Mouse (Mus musculus): ENCODE results near the gene Ttc22.

Ttc22 gene

GRCm38 (mm10) chr4:106663956-106664470, 41.8 kb downstream of the Ttc22 start:
- no peak for DNase-seq (ENCODE audit: low spot score)

DNA sequence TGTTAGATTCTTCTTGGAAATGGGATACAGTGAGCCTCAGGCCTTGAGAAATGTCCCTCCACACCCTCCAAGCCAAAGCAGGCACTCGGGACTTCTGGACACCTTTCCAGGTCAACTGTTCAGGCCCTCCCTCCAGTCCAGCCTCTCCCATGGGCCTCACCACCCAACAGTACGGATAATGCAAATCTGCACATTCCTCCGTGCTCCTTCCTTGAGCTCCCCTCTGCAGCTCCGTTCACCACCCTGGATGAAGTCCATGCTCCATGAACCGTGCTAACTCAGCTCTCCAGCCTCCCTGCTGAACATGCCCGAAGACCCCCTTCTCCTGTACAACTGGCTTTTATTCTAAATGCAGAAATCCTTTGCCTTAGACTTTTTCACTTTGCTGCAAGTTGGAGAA, 42.5 kb downstream of the Ttc22 start:
- DNase-seq (ENCODE audit: low spot score), result no peak

DNA sequence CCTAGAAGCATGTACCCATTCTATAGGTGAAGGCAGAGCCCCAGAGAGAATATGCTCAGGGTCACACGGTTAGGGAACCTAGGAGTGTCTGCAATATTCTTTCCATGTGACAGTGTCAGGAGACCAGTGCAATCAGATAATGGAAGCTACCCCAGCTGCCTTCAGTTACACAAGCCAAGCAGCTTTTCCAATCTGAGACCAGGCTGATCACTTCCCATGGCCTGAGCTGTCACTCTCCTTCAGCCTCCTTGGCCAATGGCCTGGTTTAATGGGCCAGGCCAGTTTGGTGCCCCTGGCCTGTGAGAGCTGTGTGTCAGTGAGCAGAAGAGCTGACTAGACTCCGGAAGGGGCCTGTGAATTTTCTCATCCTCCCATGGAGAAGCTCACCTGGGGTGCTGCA, 43.0 kb downstream of the Ttc22 start:
- DNase-seq (ENCODE audit: low spot score), result no peak

GRCm38 (mm10) chr4:106665673-106666072, 43.4 kb downstream of the Ttc22 start:
- no peak for DNase-seq (ENCODE audit: low spot score)

DNA sequence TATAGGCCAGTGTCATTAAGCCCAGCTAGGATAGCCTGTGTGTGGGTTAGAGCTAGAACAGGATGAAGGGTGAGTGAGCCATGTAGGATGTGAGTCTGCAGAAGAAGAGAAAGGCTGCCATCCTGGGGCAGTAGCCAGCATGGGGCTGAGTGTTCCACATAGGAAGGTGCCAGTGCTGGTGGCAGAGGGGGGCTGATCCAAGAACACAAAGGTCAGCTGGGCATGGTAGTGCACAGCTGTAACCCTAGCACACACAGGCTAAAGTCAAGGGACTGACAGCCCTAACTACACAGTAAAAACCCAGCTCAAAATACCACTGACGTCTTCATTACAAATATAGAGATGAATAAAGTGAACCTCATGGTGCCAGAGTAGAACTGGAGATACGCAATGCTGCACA, 44.3 kb downstream of the Ttc22 start:
- DNase-seq (ENCODE audit: low spot score), result no peak

- no peak for DNase-seq (ENCODE audit: low spot score)
Measured at GRCm38 (mm10) chr4:106676749-106677148, 54.5 kb downstream of the Ttc22 start.

DNA sequence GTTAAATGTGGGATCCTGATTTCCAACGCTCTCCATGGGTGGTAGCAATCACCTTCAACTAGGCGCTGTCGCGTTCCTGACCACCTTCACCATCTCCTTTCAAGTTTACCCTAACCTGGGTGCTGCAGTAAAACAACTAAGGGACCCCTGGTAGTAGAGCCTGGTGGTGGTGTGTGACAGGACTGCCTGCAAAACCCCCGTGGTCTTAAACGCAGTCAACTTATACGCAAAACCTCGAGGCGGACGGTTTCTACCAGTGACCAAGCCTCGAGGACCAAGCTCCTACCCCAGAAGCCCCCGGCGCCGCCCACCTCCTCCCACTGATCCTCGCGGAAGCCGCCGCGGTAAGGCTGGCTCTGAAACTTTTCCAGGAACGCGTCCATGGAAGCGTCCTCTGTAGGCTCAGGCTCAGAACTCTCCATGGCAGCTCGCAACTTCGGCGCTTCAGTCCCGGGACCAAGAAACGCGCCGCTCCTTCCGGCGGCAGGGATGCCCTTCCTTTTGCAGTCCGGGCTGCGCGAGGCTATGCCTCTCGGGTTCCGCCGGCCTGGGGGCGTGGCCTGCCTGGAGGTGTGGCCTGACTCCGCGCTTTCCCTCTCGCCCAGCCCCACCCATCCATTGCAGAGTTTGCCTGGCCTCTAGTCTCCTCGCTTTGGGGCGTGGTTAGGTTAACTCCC, 56.3 kb downstream of the Ttc22 start, which contains the start of gene Ttc4:
Gene Ttc4 (minus strand): TSS at position 503 of the 677 bp plus-strand sequence.
- peak; percentile 95 for DNase-seq (ENCODE audit: low spot score)

DNA sequence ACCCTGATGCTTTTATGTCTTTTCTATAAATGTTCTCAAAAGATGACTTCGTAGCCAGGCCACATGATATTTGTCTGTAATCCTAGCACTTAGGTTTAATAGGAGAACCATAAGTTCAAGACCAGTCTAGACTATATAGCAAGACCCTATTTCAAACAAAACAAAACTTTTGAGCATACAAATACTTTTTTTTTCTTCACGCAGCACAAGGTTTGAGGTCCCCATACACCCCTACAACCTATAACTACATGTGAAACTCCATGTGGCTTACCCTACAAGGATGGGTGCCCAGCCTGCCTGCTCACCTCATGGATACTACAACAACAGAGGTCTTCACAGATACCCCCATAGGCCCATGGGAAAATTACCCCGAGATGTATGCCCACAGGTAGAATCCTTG, 56.9 kb downstream of the Ttc22 start:
- DNase-seq (ENCODE audit: low spot score), result no peak

- DNase-seq (ENCODE audit: low spot score), result no peak
Measured at GRCm38 (mm10) chr4:106680955-106681354, 58.7 kb downstream of the Ttc22 start.

GRCm38 (mm10) chr4:106688636-106689296, 66.5 kb downstream of the Ttc22 start:
- no peak for DNase-seq (ENCODE audit: low spot score)
